Mouse (Mus musculus): ENCODE results near the gene Olfr322. TPM values are rescaled to one million over a fixed set of nuclear protein-coding genes. Genes with fewer than 3 reads are reported as not detected.
"Not testable (repeated sequence)": the region's sequence is repeated elsewhere in the genome, so short reads cannot be mapped to it uniquely, and the experiment has no call there.

The Olfr322 gene
- polyA plus RNA-seq, 1 experiment from 2014 or later: not detected

- Histone ChIP-seq H3K4me3 (no peak overlapping the region), H3K27ac (replicated peaks) (no peak overlapping the region), H3K27me3 (ENCODE audit: low read depth, poor library complexity, severe bottlenecking) (peaks cover 36% of the 10 kb centered on the region), H3K36me3 (no peaks in the 10 kb centered on the region), H3K9me3 (replicated peaks) (no peaks in the 10 kb centered on the region), H3K4me1 (peaks cover 10% of the 10 kb centered on the region)
- WGBS: 88% methylated on average over 13 of the region's 13 CpGs
- DNase-seq (ENCODE audit: low spot score): no peak
Observed at GRCm38 (mm10) chr11:58641638-58642358, 16.8 kb upstream of the Olfr322 start.

DNA sequence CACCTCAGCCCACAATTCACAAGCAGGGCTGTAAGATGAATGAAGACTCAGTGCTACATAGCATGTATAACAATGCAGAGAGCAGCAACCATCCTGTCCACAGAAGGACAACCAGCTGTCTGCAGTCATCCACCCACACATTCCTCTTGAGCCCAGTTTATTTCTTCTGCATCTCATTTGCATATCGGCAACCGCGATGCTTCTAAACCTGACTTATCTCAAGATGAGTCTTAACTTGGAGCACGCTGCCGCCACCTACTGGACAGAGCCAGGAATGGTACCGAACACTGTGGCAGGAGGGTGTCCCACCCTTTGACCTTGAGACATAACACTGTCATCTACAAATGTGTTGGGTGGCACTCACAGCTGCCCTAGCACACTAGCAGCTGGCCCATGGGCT, 15.2 kb upstream of the Olfr322 start:
- Histone ChIP-seq H3K27ac (replicated peaks) (no peak overlapping the region), H3K9me3 (replicated peaks) (no peaks in the 10 kb centered on the region), H3K4me3 (no peak overlapping the region), H3K36me3 (no peaks in the 10 kb centered on the region), H3K4me1 (peaks cover 10% of the 10 kb centered on the region), H3K27me3 (ENCODE audit: low read depth, poor library complexity, severe bottlenecking) (peaks cover 33% of the 10 kb centered on the region)
- peak; percentile 38 for DNase-seq (ENCODE audit: low spot score)
- WGBS: 40% methylated on average over 6 of the region's 6 CpGs

DNA sequence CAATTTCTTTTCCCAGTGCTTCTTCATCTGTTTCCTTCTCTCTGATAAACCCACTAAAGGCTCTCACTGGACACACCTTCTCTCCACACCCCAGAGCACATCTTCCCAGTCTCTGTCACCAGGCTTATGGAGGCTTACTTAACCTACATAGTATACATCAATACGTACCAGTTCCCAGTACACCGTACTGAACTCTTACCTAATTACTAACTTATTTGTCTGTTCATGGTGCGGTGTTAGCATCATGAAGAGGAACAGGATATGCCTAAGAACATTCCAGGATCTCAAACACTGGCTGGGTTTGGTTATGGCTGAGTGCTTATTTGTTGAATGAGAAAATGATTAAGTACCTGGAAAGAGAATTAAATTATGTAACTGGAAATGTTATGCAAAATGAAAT, 3.4 kb upstream of the Olfr322 start:
- no peaks in the 10 kb centered on the region for H3K27me3 ChIP-seq (ENCODE audit: low read depth, poor library complexity, severe bottlenecking)
- H3K36me3 ChIP-seq: no peaks in the 10 kb centered on the region
- H3K4me3 ChIP-seq: no peak overlapping the region
- H3K4me1 ChIP-seq: no peaks in the 10 kb centered on the region
- DNase-seq (ENCODE audit: low spot score): no peak
- H3K9me3 ChIP-seq (replicated peaks): no peaks in the 10 kb centered on the region
- 89% methylated on average over 3 of the region's 3 CpGs for WGBS
- H3K27ac ChIP-seq (replicated peaks): no peak overlapping the region

DNA sequence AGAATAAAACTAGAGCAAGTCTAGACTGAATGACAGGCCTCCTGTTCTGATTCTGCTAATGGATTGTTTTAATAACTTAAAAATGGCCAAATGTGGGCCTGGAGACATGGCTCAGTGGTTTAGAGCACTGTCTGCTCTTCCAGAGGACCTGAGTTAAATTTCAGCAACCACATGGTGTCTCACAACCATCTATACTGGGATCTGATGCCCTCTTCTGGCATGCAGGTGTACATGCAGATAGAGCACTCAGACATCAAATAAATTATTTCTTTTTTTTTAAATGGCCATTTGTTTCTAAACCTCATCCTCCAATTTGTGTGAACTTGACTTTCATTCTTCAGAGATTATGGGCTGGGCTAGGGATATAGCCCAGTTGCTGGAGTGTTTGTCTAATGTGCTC, 10.7 kb downstream of the Olfr322 start:
- Histone ChIP-seq H3K9me3 (replicated peaks) (no peaks in the 10 kb centered on the region), H3K36me3 (no peaks in the 10 kb centered on the region), H3K27ac (replicated peaks) (no peak overlapping the region), H3K4me1 (no peaks in the 10 kb centered on the region), H3K27me3 (ENCODE audit: low read depth, poor library complexity, severe bottlenecking) (no peaks in the 10 kb centered on the region), H3K4me3 (no peak overlapping the region)
- no peak for DNase-seq (ENCODE audit: low spot score)

GRCm38 (mm10) chr11:58671825-58672224, 13.2 kb downstream of the Olfr322 start:
- WGBS: 56% methylated on average over 4 of the region's 4 CpGs

DNA sequence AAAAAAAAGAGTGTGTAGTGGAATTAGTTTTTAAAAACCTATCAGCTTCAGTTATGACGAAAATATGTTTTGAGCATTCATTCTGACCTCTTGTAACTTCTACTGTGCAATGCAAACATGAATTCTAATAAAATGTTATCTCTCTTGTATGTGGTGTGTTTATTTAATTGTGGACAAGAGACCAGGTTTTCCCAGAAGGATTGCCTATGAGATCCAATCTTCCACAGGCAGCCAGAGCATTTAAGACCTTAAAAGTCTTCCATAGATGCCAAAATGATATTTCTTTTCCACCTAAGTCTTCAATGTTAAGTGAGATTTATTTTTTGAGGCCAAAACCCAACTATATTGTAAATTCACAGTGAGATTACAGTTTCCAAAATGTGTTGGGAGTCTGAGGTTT, 22.2 kb downstream of the Olfr322 start, which contains the start of gene Olfr320:
Gene Olfr320, plus strand, starts transcription at position 301 of the 400 bp plus-strand sequence.
- Histone ChIP-seq H3K36me3 (no peaks in the 10 kb centered on the region), H3K4me3 (no peak within 1 kb of the TSS), H3K27me3 (ENCODE audit: low read depth, poor library complexity, severe bottlenecking) (no peaks in the 10 kb centered on the region), H3K27ac (replicated peaks) (no peak within 1 kb of the TSS), H3K9me3 (replicated peaks) (no peaks in the 10 kb centered on the region), H3K4me1 (no peaks in the 10 kb centered on the region)
- DNase-seq (ENCODE audit: low spot score): no peak
- WGBS: 79% methylated on average over 1 of the region's 1 CpGs

More at GRCm38 (mm10) chr11:58671825-58672224, 13.2 kb downstream of the Olfr322 start:
- Histone ChIP-seq H3K27me3 (ENCODE audit: low read depth, poor library complexity, severe bottlenecking) (no peaks in the 10 kb centered on the region), H3K4me3 (no peak overlapping the region), H3K27ac (replicated peaks) (no peak overlapping the region), H3K4me1 (no peaks in the 10 kb centered on the region), H3K36me3 (no peaks in the 10 kb centered on the region), H3K9me3 (replicated peaks) (no peaks in the 10 kb centered on the region)
- DNase-seq (ENCODE audit: low spot score): no peak

- 90% methylated on average over 3 of the region's 3 CpGs for WGBS
- H3K4me3 ChIP-seq: no peak within 1 kb of the TSS
- H3K4me1 ChIP-seq: no peaks in the 10 kb centered on the region
- H3K36me3 ChIP-seq: no peaks in the 10 kb centered on the region
- peaks cover 19% of the 10 kb centered on the region for H3K9me3 ChIP-seq (replicated peaks)
- H3K27me3 ChIP-seq (ENCODE audit: low read depth, poor library complexity, severe bottlenecking): no peaks in the 10 kb centered on the region
- H3K27ac ChIP-seq (replicated peaks): no peak within 1 kb of the TSS
- DNase-seq (ENCODE audit: low spot score): no peak
Observed at GRCm38 (mm10) chr11:58698862-58699261, 40.3 kb downstream of the Olfr322 start, which contains the start of gene Olfr319. TSS of gene Olfr319 (plus strand) at chr11:58699162.

GRCm38 (mm10) chr11:58709086-58709485, 50.5 kb downstream of the Olfr322 start:
- H3K36me3 ChIP-seq: no peaks in the 10 kb centered on the region
- no peaks in the 10 kb centered on the region for H3K27me3 ChIP-seq (ENCODE audit: low read depth, poor library complexity, severe bottlenecking)
- H3K4me3 ChIP-seq: no peak overlapping the region
- 79% methylated on average over 11 of the region's 11 CpGs for WGBS
- no peak for DNase-seq (ENCODE audit: low spot score)
- H3K27ac ChIP-seq (replicated peaks): no peak overlapping the region
- no peaks in the 10 kb centered on the region for H3K4me1 ChIP-seq
- no peaks in the 10 kb centered on the region; the same call in 1 of the 2 replicates for H3K9me3 ChIP-seq (replicated peaks)

DNA sequence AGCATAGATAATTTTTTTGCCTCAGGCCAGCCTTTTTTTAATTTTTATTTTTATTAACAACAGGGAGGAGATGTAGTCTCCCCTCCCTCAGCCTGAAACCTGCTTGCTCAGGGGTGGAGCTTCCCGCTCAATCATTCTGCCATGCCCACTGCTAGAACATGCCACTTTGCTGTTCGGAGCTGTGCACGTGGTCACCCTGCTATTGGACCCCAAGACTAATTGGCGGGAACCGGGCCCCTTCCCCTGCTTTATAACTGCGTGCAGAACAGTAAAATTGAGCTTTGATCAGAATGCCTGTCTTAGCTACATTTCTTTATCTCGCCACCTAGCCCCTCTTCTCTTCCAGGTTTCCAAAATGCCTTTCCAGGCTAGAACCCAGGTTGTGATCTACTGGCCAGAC, 59.1 kb downstream of the Olfr322 start:
- H3K27ac ChIP-seq (replicated peaks); H3K4me1 ChIP-seq; H3K36me3 ChIP-seq; H3K9me3 ChIP-seq (replicated peaks); DNase-seq (ENCODE audit: low spot score); H3K27me3 ChIP-seq (ENCODE audit: low read depth, poor library complexity, severe bottlenecking); H3K4me3 ChIP-seq: not testable (repeated sequence)
- 92% methylated on average over 7 of the region's 7 CpGs for WGBS

Other genes starting within 250 kb of the Olfr322 start
- gene 1810065E05Rik, start 237.7 kb upstream of the Olfr322 start, polyA plus RNA-seq (2016; fragmentation: Nextera tagmentation; extraction: Ambion mirVana): not detected in 2 replicates
- not detected in 2 replicates for gene Gm12253, start 226.2 kb upstream of the Olfr322 start, polyA plus RNA-seq (2016; fragmentation: Nextera tagmentation; extraction: Ambion mirVana)
- not detected in 2 replicates for gene Lypd9, start 205.9 kb upstream of the Olfr322 start, polyA plus RNA-seq (2016; fragmentation: Nextera tagmentation; extraction: Ambion mirVana)
- not detected in 2 replicates for gene Olfr30, start 196.5 kb upstream of the Olfr322 start, polyA plus RNA-seq (2016; fragmentation: Nextera tagmentation; extraction: Ambion mirVana)
- gene Olfr332, start 166.2 kb upstream of the Olfr322 start, polyA plus RNA-seq (2016; fragmentation: Nextera tagmentation; extraction: Ambion mirVana): not detected in 2 replicates
- gene Olfr331, start 156.2 kb upstream of the Olfr322 start, polyA plus RNA-seq (2016; fragmentation: Nextera tagmentation; extraction: Ambion mirVana): not detected in 2 replicates
- gene Olfr330, start 123.9 kb upstream of the Olfr322 start, polyA plus RNA-seq (2016; fragmentation: Nextera tagmentation; extraction: Ambion mirVana): not detected in 2 replicates
- gene Olfr329-ps, start 112.4 kb upstream of the Olfr322 start, polyA plus RNA-seq (2016; fragmentation: Nextera tagmentation; extraction: Ambion mirVana): not detected in 2 replicates
- gene Olfr328, start 103.1 kb upstream of the Olfr322 start, polyA plus RNA-seq (2016; fragmentation: Nextera tagmentation; extraction: Ambion mirVana): 0.06 TPM in 1 of 2 replicates, not detected in the other
- not detected in 2 replicates for gene Olfr224, start 88.2 kb upstream of the Olfr322 start, polyA plus RNA-seq (2016; fragmentation: Nextera tagmentation; extraction: Ambion mirVana)
- not detected in 2 replicates for gene Olfr325, start 81.1 kb upstream of the Olfr322 start, polyA plus RNA-seq (2016; fragmentation: Nextera tagmentation; extraction: Ambion mirVana)
- gene Olfr324, start 63.7 kb upstream of the Olfr322 start, polyA plus RNA-seq (2016; fragmentation: Nextera tagmentation; extraction: Ambion mirVana): not detected in 2 replicates
- not detected in 2 replicates for gene 2210407C18Rik, start 42.7 kb upstream of the Olfr322 start, polyA plus RNA-seq (2016; fragmentation: Nextera tagmentation; extraction: Ambion mirVana)
- not detected in 2 replicates for gene Olfr323, start 28.3 kb upstream of the Olfr322 start, polyA plus RNA-seq (2016; fragmentation: Nextera tagmentation; extraction: Ambion mirVana)
- 0.46 and 0.53 TPM in 2 replicates for gene Trim58, start 18.3 kb upstream of the Olfr322 start, polyA plus RNA-seq (2016; fragmentation: Nextera tagmentation; extraction: Ambion mirVana)
- gene Olfr320, start 22.3 kb downstream of the Olfr322 start, polyA plus RNA-seq (2016; fragmentation: Nextera tagmentation; extraction: Ambion mirVana): not detected in 2 replicates
- not detected in 2 replicates for gene Olfr319, start 40.4 kb downstream of the Olfr322 start, polyA plus RNA-seq (2016; fragmentation: Nextera tagmentation; extraction: Ambion mirVana)
- gene Olfr318, start 65.2 kb downstream of the Olfr322 start, polyA plus RNA-seq (2016; fragmentation: Nextera tagmentation; extraction: Ambion mirVana): not detected in 2 replicates
- not detected in 2 replicates for gene Olfr317, start 80.4 kb downstream of the Olfr322 start, polyA plus RNA-seq (2016; fragmentation: Nextera tagmentation; extraction: Ambion mirVana)
- gene Olfr316, start 94.0 kb downstream of the Olfr322 start, polyA plus RNA-seq (2016; fragmentation: Nextera tagmentation; extraction: Ambion mirVana): not detected in 2 replicates
- gene Olfr315, start 114.4 kb downstream of the Olfr322 start, polyA plus RNA-seq (2016; fragmentation: Nextera tagmentation; extraction: Ambion mirVana): not detected in 2 replicates
- gene Olfr314, start 124.2 kb downstream of the Olfr322 start, polyA plus RNA-seq (2016; fragmentation: Nextera tagmentation; extraction: Ambion mirVana): not detected in 2 replicates
- 3.8 and 6.1 TPM in 2 replicates for gene Fam183b, start 143.2 kb downstream of the Olfr322 start, polyA plus RNA-seq (2016; fragmentation: Nextera tagmentation; extraction: Ambion mirVana)
- gene Olfr313, start 156.2 kb downstream of the Olfr322 start, polyA plus RNA-seq (2016; fragmentation: Nextera tagmentation; extraction: Ambion mirVana): not detected in 2 replicates
- gene Olfr312, start 170.5 kb downstream of the Olfr322 start, polyA plus RNA-seq (2016; fragmentation: Nextera tagmentation; extraction: Ambion mirVana): not detected in 2 replicates
- gene Olfr311, start 180.5 kb downstream of the Olfr322 start, polyA plus RNA-seq (2016; fragmentation: Nextera tagmentation; extraction: Ambion mirVana): not detected in 2 replicates
- 9.1 and 11.5 TPM in 2 replicates for gene Gm12258, start 188.4 kb downstream of the Olfr322 start, polyA plus RNA-seq (2016; fragmentation: Nextera tagmentation; extraction: Ambion mirVana)
- gene 2810021J22Rik, start 208.4 kb downstream of the Olfr322 start, polyA plus RNA-seq (2016; fragmentation: Nextera tagmentation; extraction: Ambion mirVana): 11.2 and 12.5 TPM in 2 replicates
- 4.6 and 5.2 TPM in 2 replicates for gene Zfp39, start 245.4 kb downstream of the Olfr322 start, polyA plus RNA-seq (2016; fragmentation: Nextera tagmentation; extraction: Ambion mirVana)

All from midbrain, embryonic 10.5 days (tissue).